ENCODE assay signal across 8 mouse cellular contexts in the genomic region with DNA sequence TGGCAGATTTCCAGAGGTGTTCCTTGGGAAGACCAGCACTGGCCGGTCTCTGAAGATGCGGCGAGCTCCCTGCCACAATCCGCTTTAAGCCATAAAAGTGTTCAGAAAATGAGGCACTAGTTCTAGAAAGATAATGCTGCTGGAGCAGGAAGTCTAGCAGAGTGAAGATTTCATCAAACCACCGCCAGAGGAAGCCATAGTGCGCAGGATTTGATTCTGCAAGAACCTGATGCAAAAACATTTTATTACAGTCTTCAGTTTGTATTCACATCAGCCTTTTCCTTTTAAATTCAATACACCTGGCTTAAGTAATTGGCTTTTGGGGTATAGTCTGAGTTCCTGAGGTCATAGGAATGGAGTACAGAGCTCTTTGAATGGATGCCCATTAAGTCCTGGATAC. TPM values are rescaled to one million over a fixed set of nuclear protein-coding genes. Genes with fewer than 3 reads are reported as not detected.
DNase-seq lines count a peak whose midpoint lies in the region; ATAC-seq and TF ChIP-seq lines count a peak whose summit lies in the region.

No protein-coding gene starts in this region.

- peak overlapping the region; percentile 37; the same call in 1 of the 2 replicates for H3K27ac ChIP-seq in kidney, embryonic 15.5 days
- H3K27ac ChIP-seq in embryonic facial prominence, embryonic 13.5 days: no peak overlapping the region
- H3K27ac ChIP-seq in limb, embryonic 10.5 days: peak overlapping the region; percentile 90; the same call in 1 of the 2 replicates
- H3K27ac ChIP-seq in neural tube, embryonic 15.5 days (replicated peaks): peak overlapping the region; percentile 93

- H3K4me1 ChIP-seq in kidney, embryonic 15.5 days: peaks cover 41% of the 10 kb centered on the region
- peaks cover 28% of the 10 kb centered on the region for H3K4me1 ChIP-seq in embryonic facial prominence, embryonic 13.5 days
- peaks cover 30% of the 10 kb centered on the region for H3K4me1 ChIP-seq in limb, embryonic 10.5 days
- peaks cover 53% of the 10 kb centered on the region for H3K4me1 ChIP-seq in neural tube, embryonic 15.5 days
- H3K4me1 ChIP-seq in lung, adult 2 months (ENCODE audit: control insufficient read depth, insufficient read depth, low read length): peaks cover 9% of the 10 kb centered on the region

- H3K36me3 ChIP-seq in kidney, embryonic 15.5 days: peaks cover 29% of the 10 kb centered on the region
- H3K36me3 ChIP-seq in embryonic facial prominence, embryonic 13.5 days: peaks cover 14% of the 10 kb centered on the region
- H3K36me3 ChIP-seq in limb, embryonic 10.5 days: peaks cover 44% of the 10 kb centered on the region
- peaks cover 14% of the 10 kb centered on the region for H3K36me3 ChIP-seq in neural tube, embryonic 15.5 days

- TF ChIP-seq POLR2A in lung, adult 2 months (IDR thresholded peaks at IDR 0.05; ENCODE audit: borderline replicate concordance, extremely low read depth, low read depth, low read length): no peak

- no peaks in the 10 kb centered on the region for H3K27me3 ChIP-seq in kidney, embryonic 15.5 days
- H3K27me3 ChIP-seq in embryonic facial prominence, embryonic 13.5 days: no peaks in the 10 kb centered on the region
- no peaks in the 10 kb centered on the region for H3K27me3 ChIP-seq in limb, embryonic 10.5 days (ENCODE audit: low read depth, poor library complexity, severe bottlenecking)
- no peaks in the 10 kb centered on the region for H3K27me3 ChIP-seq in neural tube, embryonic 15.5 days (replicated peaks)

- 69% methylated on average over 6 of the region's 6 CpGs for WGBS in kidney, embryonic 15.5 days
- 82% methylated on average over 6 of the region's 6 CpGs for WGBS in embryonic facial prominence, embryonic 13.5 days
- WGBS in limb, embryonic 10.5 days: 73% methylated on average over 6 of the region's 6 CpGs
- 69% methylated on average over 6 of the region's 6 CpGs for WGBS in neural tube, embryonic 15.5 days
- whole genome bisulfite sequencing in lung, adult 2 months: 73% methylated on average over 6 of the region's 6 CpGs

- TF ChIP-seq CTCF in lung, adult 2 months (IDR thresholded peaks at IDR 0.05; ENCODE audit: insufficient read depth, low read length): no peak

- H3K4me3 ChIP-seq in kidney, embryonic 15.5 days (replicated peaks): peak overlapping the region; percentile 81
- peak overlapping the region; percentile 77 for H3K4me3 ChIP-seq in embryonic facial prominence, embryonic 13.5 days
- H3K4me3 ChIP-seq in limb, embryonic 10.5 days: peak overlapping the region; percentile 85
- H3K4me3 ChIP-seq in neural tube, embryonic 15.5 days (replicated peaks): peak overlapping the region; percentile 74
- no peak overlapping the region for H3K4me3 ChIP-seq in lung, adult 2 months (replicated peaks; ENCODE audit: extremely low read depth, low read depth, low read length)

- DNase-seq in kidney, adult 8-10 months: no peak
- no peak for DNase-seq in limb, embryonic 10.5 days (ENCODE audit: low spot score)
- DNase-seq in right cerebral cortex, adult 2 months (ENCODE audit: low spot score in 2 of 2): no peak
- DNase-seq in gastrocnemius, postnatal 25 days: no peak
- DNase-seq in lung, adult 2 months: no peak

- ATAC-seq in kidney, embryonic 15.5 days (replicated peaks; ENCODE audit: low FRiP score): no peak
- no peak for ATAC-seq in embryonic facial prominence, embryonic 13.5 days (ENCODE audit: insufficient number of reproducible peaks, insufficient read depth, low FRiP score, low TSS enrichment, low read depth)
- no peak for ATAC-seq in neural tube, embryonic 15.5 days (ENCODE audit: low FRiP score)

- no peaks in the 10 kb centered on the region for H3K9me3 ChIP-seq in kidney, embryonic 15.5 days (replicated peaks)
- no peaks in the 10 kb centered on the region for H3K9me3 ChIP-seq in embryonic facial prominence, embryonic 13.5 days
- no peaks in the 10 kb centered on the region for H3K9me3 ChIP-seq in limb, embryonic 10.5 days (replicated peaks)
- no peaks in the 10 kb centered on the region for H3K9me3 ChIP-seq in neural tube, embryonic 15.5 days (replicated peaks)

- peak overlapping the region; percentile 79 for H3K4me2 ChIP-seq in kidney, embryonic 15.5 days
- H3K4me2 ChIP-seq in embryonic facial prominence, embryonic 13.5 days: peak overlapping the region; percentile 79
- peak overlapping the region; percentile 74 for H3K4me2 ChIP-seq in neural tube, embryonic 15.5 days

- H3K9ac ChIP-seq in kidney, embryonic 15.5 days: peak overlapping the region; percentile 74; the same call in 1 of the 2 replicates
- peak overlapping the region; percentile 83 for H3K9ac ChIP-seq in embryonic facial prominence, embryonic 13.5 days
- H3K9ac ChIP-seq in neural tube, embryonic 15.5 days (replicated peaks): peak overlapping the region; percentile 87

RNA-seq across cellular contexts. Expression of gene Ap2b1, which starts 1.0 kb away (rescaled TPM):
- polyA plus RNA-seq in kidney, embryonic 15.5 days (2015; fragmentation: Nextera tagmentation; extraction: Ambion mirVana): 62.5 and 65.2 TPM in 2 replicates
- polyA plus RNA-seq in embryonic facial prominence, embryonic 13.5 days (2015; fragmentation: Nextera tagmentation; extraction: Ambion mirVana): 56.8 and 57.6 TPM in 2 replicates
- polyA plus RNA-seq in limb, embryonic 10.5 days (2016; fragmentation: Nextera tagmentation; extraction: Ambion mirVana): 53.4 and 60.4 TPM in 2 replicates
- polyA plus RNA-seq in neural tube, embryonic 15.5 days (2015; fragmentation: Nextera tagmentation; extraction: Ambion mirVana): 100 and 101 TPM in 2 replicates
- total RNA-seq in gastrocnemius, postnatal 25 days (2021): 10 to 100 TPM; 30.1 to 32.3 TPM
- 31.4 and 43.9 TPM in 2 replicates for polyA plus RNA-seq in lung, adult 2 months (2012; rRNA removed)

RNA-seq across cellular contexts. Expression of gene Pex12, which starts 4.6 kb away (rescaled TPM):
- polyA plus RNA-seq in kidney, embryonic 15.5 days (2015; fragmentation: Nextera tagmentation; extraction: Ambion mirVana): 11.7 and 13.2 TPM in 2 replicates
- polyA plus RNA-seq in embryonic facial prominence, embryonic 13.5 days (2015; fragmentation: Nextera tagmentation; extraction: Ambion mirVana): 14.9 and 15.4 TPM in 2 replicates
- 13.0 and 13.9 TPM in 2 replicates for polyA plus RNA-seq in limb, embryonic 10.5 days (2016; fragmentation: Nextera tagmentation; extraction: Ambion mirVana)
- polyA plus RNA-seq in neural tube, embryonic 15.5 days (2015; fragmentation: Nextera tagmentation; extraction: Ambion mirVana): 14.6 and 16.8 TPM in 2 replicates
- 10 to 100 TPM in 1 of 2 experiments, 1 to 10 TPM in 1; 9.0 to 11.9 TPM for total RNA-seq in gastrocnemius, postnatal 25 days (2021)
- polyA plus RNA-seq in lung, adult 2 months (2012; rRNA removed): 6.5 and 6.7 TPM in 2 replicates

RNA-seq across cellular contexts. Expression of gene Slfn14, which starts 11.3 kb away (rescaled TPM):
- 0.30 and 0.66 TPM in 2 replicates for polyA plus RNA-seq in kidney, embryonic 15.5 days (2015; fragmentation: Nextera tagmentation; extraction: Ambion mirVana)
- 0.21 and 0.51 TPM in 2 replicates for polyA plus RNA-seq in embryonic facial prominence, embryonic 13.5 days (2015; fragmentation: Nextera tagmentation; extraction: Ambion mirVana)
- polyA plus RNA-seq in limb, embryonic 10.5 days (2016; fragmentation: Nextera tagmentation; extraction: Ambion mirVana): 0.08 and 0.15 TPM in 2 replicates
- polyA plus RNA-seq in neural tube, embryonic 15.5 days (2015; fragmentation: Nextera tagmentation; extraction: Ambion mirVana): 0.09 TPM in 1 of 2 replicates, not detected in the other
- not detected for total RNA-seq in gastrocnemius, postnatal 25 days (2021)
- polyA plus RNA-seq in lung, adult 2 months (2012; rRNA removed): 0.02 and 0.17 TPM in 2 replicates
